Mouse (Mus musculus): ENCODE data around the gene Zcchc2. TPM values are rescaled to one million over a fixed set of nuclear protein-coding genes. Genes with fewer than 3 reads are reported as not detected.

Zcchc2 gene
- polyA plus RNA-seq, 1 experiment: 9.0 TPM

DNA sequence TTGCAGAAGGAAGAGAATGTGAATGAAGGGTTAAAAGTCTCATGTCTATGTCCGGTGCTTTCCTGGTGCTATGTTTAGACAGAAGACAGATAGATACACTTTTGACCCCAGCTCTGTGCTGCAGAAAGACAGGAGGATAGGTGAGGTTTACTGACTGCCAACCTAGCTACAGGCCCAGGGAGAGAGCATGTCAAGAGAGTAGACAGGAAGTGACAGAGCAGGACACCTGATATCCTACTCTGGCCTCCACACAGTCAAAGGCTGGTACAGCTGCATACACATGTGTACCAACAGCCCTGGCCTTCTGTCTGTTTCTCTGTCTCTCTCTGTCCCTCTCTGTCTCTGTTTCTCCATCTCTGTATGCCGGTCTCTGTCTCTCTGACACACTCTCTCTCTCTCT lies 16.2 kb upstream of the Zcchc2 start:
- TF ChIP-seq POLR2A (IDR thresholded peaks at IDR 0.05; ENCODE audit: low read depth, low read length): no peak
- TF ChIP-seq CTCF (IDR thresholded peaks at IDR 0.05; ENCODE audit: extremely low read depth, insufficient read length, insufficient replicate concordance, low read depth, low read length): no peak

DNA sequence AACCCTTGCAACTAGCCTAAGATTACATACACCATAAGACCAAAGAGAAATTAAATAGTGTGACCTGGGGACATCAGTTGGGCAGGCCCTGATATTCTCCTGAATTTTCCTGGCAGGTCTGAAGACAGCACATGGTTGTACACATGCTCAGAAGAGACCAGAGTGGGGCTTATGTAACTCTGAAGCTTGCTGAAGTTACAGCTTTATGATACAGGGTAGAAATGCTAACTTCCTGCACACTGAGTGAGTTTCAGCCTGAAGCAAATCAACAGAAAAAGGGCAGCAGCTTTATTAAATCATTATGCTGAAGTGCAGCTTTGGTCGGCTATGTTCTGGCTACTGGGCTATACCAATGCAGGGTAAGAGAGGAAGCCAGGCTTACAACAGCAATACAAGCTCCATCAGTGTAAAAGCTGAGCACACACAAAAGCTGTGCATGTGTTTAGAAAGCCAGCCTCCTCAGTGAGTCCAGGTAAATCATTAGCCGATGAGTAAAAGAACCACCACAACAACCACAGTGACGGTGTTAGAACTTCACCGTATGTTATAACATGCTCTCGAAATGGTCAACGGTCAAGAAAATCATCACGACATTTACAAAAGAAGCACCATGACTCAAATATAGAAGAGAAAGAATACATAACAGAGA lies 12.6 kb upstream of the Zcchc2 start:
- no peak overlapping the region for H3K27ac ChIP-seq (ENCODE audit: insufficient read depth, low read depth, low read length)
- H3K36me3 ChIP-seq (ENCODE audit: control insufficient read depth, insufficient read depth, low read length): no peaks in the 10 kb centered on the region
- WGBS: 27% methylated on average over 7 of the region's 7 CpGs
- no peaks in the 10 kb centered on the region for H3K27me3 ChIP-seq (ENCODE audit: control insufficient read depth, insufficient read depth, low read length)
- TF ChIP-seq CTCF (IDR thresholded peaks at IDR 0.05; ENCODE audit: extremely low read depth, insufficient read length, insufficient replicate concordance, low read depth, low read length) (no peak), POLR2A (IDR thresholded peaks at IDR 0.05; ENCODE audit: low read depth, low read length) (no peak)
- H3K4me3 ChIP-seq (ENCODE audit: low read depth, low read length): no peak overlapping the region
- peaks cover 4% of the 10 kb centered on the region; the same call in 1 of the 2 replicates for H3K4me1 ChIP-seq (ENCODE audit: control insufficient read depth, insufficient read depth, insufficient read length, low read length)

More for the DNA sequence above, 16.2 kb upstream of the Zcchc2 start:
- Histone ChIP-seq H3K27ac (ENCODE audit: insufficient read depth, low read depth, low read length) (no peak overlapping the region), H3K4me1 (ENCODE audit: control insufficient read depth, insufficient read depth, insufficient read length, low read length) (peaks cover 12% of the 10 kb centered on the region; the same call in 1 of the 2 replicates), H3K4me3 (ENCODE audit: low read depth, low read length) (no peak overlapping the region), H3K27me3 (ENCODE audit: control insufficient read depth, insufficient read depth, low read length) (no peaks in the 10 kb centered on the region), H3K36me3 (ENCODE audit: control insufficient read depth, insufficient read depth, low read length) (no peaks in the 10 kb centered on the region)
- WGBS: 63% methylated on average over 2 of the region's 2 CpGs

DNA sequence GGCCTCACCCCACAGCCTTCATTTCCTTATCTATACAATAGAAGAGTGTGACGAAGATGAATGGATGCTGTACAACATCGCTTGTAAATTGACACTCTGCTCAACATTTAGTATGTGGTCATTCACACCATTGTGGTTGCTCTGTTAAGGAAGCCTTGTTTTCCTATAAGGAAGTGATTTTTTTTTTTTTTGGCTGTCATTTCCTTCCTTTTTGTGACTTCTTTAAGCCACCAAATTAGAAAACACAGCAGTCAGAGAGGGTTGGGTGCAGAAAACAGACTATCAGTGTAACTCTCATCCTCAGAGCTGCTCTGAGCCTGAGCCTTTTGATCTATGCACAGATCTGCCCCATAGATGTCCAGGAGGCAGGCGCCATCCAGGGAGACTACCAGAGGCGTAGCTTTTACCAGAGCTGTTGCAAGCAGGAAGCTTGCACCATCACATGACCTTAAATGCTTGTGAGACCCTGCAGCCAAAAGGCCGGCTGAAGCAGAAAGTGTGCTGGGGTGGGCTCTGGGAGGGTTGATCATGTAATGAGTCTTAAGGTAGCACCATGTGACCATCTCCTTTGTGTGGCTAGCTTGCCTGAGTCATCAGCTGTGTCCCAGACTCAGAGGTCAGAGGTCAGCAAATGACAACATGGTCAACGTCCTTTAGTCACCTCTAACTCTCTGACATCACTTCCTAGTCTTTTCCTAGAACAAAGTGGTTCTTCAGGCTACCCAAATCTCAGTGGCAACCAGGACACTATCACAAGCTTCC lies 9.2 kb upstream of the Zcchc2 start:
- Histone ChIP-seq H3K4me1 (ENCODE audit: control insufficient read depth, insufficient read depth, insufficient read length, low read length) (peaks cover 4% of the 10 kb centered on the region; the same call in 1 of the 2 replicates), H3K27me3 (ENCODE audit: control insufficient read depth, insufficient read depth, low read length) (no peaks in the 10 kb centered on the region), H3K4me3 (ENCODE audit: low read depth, low read length) (no peak overlapping the region), H3K27ac (ENCODE audit: insufficient read depth, low read depth, low read length) (0 out of 2 replicates have a peak overlapping the region, but pooled peaks have one; percentile 12), H3K36me3 (ENCODE audit: control insufficient read depth, insufficient read depth, low read length) (no peaks in the 10 kb centered on the region)
- WGBS: 72% methylated on average over 6 of the region's 6 CpGs
- TF ChIP-seq POLR2A (IDR thresholded peaks at IDR 0.05; ENCODE audit: low read depth, low read length): no peak
- TF ChIP-seq CTCF (IDR thresholded peaks at IDR 0.05; ENCODE audit: extremely low read depth, insufficient read length, insufficient replicate concordance, low read depth, low read length): no peak

DNA sequence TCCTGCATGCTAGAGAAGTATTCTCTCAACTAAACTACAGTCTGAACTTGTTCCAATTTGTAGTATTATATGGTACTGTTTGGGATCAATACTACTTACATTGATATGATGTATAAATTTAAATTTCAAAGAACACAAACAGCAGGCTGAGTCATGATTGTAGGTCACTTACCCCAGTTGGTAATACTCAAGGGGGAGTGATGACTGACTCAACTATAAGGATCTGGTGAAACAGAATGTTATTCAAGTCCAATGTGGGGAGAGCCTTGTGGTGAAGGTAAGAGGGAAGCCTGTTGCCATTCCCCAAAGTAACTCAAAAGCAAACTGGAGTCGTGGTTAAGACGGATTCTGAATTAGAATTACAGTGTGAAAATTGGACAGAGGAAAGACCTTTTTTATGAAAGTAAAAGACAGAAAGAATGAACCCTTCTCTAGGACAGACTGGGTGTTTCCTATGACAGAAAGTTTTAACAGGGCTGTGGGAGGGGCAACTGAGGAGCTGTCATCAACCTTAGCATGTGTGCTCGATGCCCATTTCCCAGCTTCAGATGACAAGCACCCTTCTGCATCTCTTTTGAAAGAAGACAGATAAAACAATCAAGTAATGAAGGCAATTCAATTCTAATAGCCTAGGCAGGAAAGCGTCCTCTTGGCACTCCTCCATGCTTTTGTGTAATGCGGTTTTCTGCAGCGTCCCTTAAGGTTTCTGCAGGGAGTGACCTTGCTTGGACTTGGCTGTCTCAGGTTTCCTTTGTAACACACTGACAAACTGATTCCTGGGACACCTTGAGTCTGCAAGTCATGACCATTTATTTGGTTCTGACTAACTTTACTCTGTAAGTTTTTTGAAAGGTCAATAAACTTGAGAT lies 7.5 kb upstream of the Zcchc2 start:
- Histone ChIP-seq H3K27ac (ENCODE audit: insufficient read depth, low read depth, low read length) (no peak overlapping the region), H3K4me3 (ENCODE audit: low read depth, low read length) (no peak overlapping the region), H3K4me1 (ENCODE audit: control insufficient read depth, insufficient read depth, insufficient read length, low read length) (peaks cover 2% of the 10 kb centered on the region; the same call in 1 of the 2 replicates), H3K36me3 (ENCODE audit: control insufficient read depth, insufficient read depth, low read length) (no peaks in the 10 kb centered on the region), H3K27me3 (ENCODE audit: control insufficient read depth, insufficient read depth, low read length) (no peaks in the 10 kb centered on the region)
- WGBS: 46% methylated on average over 6 of the region's 6 CpGs
- TF ChIP-seq CTCF (IDR thresholded peaks at IDR 0.05; ENCODE audit: extremely low read depth, insufficient read length, insufficient replicate concordance, low read depth, low read length) (no peak), POLR2A (IDR thresholded peaks at IDR 0.05; ENCODE audit: low read depth, low read length) (no peak)

DNA sequence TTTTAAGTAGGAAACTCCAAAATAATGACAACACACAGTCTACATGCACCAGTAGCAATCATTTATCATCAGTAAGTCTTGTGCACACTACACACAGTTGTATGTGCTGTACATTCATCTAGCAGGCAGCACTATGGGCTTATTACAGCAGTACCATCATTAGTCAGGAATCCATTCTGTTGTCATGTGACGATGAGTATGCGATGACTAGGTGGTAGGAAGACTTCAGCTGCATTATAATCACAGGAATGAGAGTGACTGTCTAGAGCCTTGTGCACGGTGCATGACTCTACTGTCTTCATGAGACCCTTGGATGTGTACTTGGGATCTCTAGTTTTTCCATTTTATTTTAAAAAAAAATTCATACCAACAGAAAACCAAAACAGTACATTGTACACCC lies 6.0 kb upstream of the Zcchc2 start:
- 97% methylated on average over 3 of the region's 3 CpGs for WGBS

DNA sequence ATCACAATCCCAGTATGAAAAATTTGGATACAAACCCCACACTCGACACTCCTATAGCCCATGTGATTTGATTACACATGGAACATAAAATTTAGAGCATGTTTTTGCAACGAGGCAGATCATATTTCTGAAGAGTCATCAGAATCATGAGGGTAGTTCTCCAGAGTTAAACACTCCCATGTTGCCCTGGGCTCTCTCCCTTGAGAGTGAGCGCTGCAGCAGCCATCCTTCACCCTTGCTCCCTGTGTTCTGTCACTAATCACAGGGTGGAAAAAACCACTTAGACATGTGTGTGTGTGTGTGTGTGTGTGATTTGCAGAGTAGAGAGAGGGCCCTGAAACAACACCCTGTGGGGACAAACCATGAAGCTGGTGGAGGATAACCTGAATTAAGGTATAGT lies 2.0 kb upstream of the Zcchc2 start:
- H3K4me3 ChIP-seq (ENCODE audit: low read depth, low read length): no peak overlapping the region
- no peaks in the 10 kb centered on the region for H3K36me3 ChIP-seq (ENCODE audit: control insufficient read depth, insufficient read depth, low read length)
- no peak for TF ChIP-seq POLR2A (IDR thresholded peaks at IDR 0.05; ENCODE audit: low read depth, low read length)
- TF ChIP-seq CTCF (IDR thresholded peaks at IDR 0.05; ENCODE audit: extremely low read depth, insufficient read length, insufficient replicate concordance, low read depth, low read length): no peak
- H3K4me1 ChIP-seq (ENCODE audit: control insufficient read depth, insufficient read depth, insufficient read length, low read length): no peaks in the 10 kb centered on the region; the same call in 1 of the 2 replicates
- no peaks in the 10 kb centered on the region for H3K27me3 ChIP-seq (ENCODE audit: control insufficient read depth, insufficient read depth, low read length)
- 63% methylated on average over 3 of the region's 3 CpGs for WGBS
- H3K27ac ChIP-seq (ENCODE audit: insufficient read depth, low read depth, low read length): no peak overlapping the region

More for the DNA sequence above, 6.0 kb upstream of the Zcchc2 start:
- no peaks in the 10 kb centered on the region for H3K36me3 ChIP-seq (ENCODE audit: control insufficient read depth, insufficient read depth, low read length)
- no peaks in the 10 kb centered on the region for H3K27me3 ChIP-seq (ENCODE audit: control insufficient read depth, insufficient read depth, low read length)
- no peaks in the 10 kb centered on the region; the same call in 1 of the 2 replicates for H3K4me1 ChIP-seq (ENCODE audit: control insufficient read depth, insufficient read depth, insufficient read length, low read length)
- no peak overlapping the region for H3K27ac ChIP-seq (ENCODE audit: insufficient read depth, low read depth, low read length)
- H3K4me3 ChIP-seq (ENCODE audit: low read depth, low read length): no peak overlapping the region
- TF ChIP-seq POLR2A (IDR thresholded peaks at IDR 0.05; ENCODE audit: low read depth, low read length) (no peak), CTCF (IDR thresholded peaks at IDR 0.05; ENCODE audit: extremely low read depth, insufficient read length, insufficient replicate concordance, low read depth, low read length) (no peak)
